Mouse (Mus musculus): ENCODE data around the gene Susd1.

Gene Susd1

DNA sequence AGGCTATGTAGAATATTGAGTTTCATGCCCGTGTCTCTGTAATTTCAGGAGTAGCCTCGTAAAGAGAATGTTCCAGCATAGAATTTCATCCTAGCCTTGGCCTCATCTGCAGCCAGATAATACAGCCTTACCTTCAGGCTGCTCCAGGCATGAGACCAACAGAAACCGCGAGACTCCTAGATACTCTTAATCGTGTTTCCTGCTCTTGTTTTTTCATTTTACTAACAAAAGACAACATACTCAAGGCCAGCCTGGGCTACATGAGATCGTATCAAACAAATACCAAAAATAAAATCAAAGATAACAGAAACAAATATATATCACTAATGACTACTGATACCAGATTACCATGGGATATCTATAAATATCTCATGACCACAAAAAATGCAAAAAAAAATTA lies 9.3 kb downstream of the Susd1 start:
- no peak for DNase-seq

DNA sequence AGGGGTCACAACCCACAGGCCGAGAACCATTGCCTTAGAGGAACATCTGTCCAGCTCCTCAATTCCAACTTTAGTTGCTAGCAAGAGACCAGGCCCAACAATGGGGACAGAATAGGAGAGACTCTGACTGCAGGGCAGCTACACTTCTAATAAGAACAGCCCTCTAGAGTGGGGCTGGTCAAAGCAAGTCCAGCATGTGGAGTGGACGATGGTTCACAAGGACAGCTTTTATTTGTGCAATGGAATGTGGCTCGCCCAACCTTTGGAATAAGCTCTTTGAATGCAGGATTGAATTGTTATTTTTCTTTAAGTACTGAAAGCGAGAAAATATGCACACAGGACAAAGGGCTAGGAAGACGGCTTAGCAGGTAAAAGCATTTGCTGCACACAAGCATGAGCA lies 12.0 kb downstream of the Susd1 start:
- DNase-seq, result no peak

DNA sequence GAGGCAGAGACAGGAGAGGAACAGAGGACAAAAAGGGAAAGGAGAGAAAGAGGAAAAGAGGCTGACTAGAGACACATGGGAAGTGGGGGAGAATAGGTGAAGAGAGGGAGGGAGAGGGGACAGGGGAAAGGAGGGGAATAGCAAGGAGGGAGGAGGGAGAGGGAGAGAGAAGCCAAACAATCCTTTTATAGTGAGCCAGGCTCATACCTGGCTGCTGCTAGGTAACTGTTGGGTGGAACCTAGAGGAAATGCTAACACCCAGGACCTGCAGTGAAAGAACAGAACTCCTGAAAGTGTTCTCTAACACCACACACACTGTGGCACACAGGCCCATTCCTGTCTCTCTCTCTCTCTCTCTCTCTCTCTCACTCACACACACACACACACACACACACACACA lies 15.6 kb downstream of the Susd1 start:
- DNase-seq, result no peak

DNA sequence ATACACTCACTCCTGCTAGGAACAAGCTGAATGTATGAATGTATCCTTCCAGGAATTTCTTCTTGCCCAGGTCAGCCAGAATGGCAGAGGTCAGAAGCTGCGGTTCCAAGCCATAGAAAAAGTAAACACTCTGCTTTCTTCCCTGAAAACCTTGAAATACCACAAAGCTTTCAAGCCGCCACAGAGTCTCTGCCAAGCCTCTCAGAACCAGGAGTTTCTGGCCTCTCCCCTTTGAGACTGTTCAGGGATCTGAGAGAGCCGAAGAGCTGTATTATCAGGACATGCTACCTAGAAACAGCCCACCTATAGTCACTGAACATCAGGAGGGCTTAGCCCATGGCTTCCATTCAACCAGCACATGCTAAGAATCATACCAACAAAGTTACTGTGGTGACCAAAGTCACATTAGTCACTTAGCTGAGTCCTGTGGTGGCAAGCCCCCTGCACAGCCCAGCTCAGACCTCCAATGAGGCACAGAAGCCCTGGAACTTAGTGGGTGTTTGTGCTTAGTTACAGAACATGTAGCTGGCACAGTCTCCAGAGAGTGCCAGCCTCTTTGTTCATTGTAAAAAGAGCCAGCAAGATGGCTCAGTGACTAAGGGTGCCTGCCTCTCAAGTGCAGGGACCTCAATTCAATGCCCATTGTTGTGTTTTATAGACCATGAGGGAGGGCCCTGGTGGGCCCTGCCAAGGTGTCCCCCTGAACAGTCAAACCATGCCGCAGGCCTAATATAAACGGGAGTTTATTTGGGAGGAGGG lies 16.2 kb downstream of the Susd1 start:
- no peak for DNase-seq

DNA sequence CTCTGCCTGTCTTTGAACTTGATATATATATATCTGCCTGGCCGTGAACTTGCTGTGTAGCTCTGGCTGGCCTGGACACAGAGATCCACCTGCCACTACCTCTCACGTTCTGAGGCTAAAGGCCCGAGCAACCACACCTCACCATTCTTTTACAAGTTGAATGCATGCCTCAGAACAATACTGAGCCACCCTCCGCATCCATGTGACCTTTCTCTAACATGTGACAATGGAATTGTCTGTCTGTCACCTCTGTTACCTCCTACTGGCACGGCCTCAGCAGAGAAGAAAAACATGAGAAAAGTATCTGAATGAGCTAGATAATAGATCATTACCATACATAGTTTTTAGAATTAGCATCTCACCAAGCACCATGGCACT lies 17.1 kb downstream of the Susd1 start:
- no peak for DNase-seq

DNA sequence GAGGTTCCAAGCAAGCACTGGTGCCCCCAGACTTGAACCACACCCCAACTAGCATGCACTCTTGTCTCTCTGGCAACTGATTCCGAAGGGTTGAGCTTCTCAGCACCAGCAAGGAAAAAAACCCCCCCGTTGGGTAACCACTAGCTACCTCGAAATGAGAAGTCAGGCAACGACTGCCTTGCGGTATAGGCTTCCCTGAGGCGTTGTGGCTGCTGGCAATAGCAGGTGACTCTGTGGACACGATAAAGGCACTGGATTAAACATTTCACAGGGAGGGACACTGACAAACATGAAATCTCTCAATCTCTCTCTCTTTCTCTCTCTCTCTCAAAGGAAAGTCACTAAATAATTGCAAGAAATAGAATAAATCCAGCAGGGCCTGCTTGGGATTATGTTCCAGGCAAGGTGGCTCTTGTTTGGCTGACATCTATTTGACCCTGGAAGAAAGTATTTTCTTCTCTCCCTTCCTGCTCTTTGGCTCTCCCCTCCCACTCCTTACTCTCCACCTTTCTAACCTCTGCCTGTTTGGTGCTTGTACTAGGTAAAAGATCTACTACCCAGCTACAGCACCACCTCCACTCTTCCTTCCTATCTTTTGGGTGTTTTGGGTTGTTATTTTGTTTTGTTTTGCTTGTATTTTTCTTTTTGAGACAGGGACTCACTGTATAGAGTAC lies 17.6 kb downstream of the Susd1 start:
- no peak for DNase-seq

DNA sequence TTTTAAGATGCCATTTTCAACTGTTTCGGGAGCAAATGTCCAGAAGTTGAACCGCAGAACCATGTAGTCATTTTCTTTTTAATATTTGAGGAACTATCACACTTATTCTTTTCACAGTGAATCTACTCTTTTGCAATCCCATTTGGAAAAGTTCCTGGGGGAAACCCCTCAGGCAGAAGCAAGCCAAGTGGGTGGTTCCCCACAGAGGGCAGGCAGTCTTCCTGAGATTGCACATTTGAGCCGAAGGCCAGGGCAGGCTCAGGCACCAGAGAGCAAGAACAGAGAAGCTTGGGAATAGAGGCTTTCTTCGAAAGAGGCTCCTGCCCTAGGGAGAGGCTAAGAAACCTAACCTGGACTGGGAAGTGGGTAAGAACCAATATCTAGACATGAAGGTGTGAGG lies 19.2 kb downstream of the Susd1 start:
- peak; percentile 59 for DNase-seq

DNA sequence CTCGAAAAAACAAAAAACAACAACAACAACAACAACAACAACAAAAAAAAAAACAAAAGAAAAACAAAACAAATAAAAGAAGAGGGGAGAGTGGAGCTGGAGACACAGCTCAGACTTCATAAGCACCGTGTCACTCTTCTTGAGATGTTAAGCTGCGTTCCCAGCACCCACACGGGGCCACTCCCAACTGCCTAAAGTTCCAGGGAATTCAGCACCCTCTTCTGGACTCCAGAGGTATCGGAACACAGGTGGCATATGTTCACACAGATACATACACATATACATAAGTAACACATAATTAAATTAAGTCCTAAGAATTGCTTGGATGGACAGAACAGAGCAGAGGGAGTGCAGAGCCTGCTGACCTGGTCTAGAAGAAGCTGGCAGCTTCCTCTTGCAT lies 25.0 kb downstream of the Susd1 start:
- DNase-seq, result no peak

DNA sequence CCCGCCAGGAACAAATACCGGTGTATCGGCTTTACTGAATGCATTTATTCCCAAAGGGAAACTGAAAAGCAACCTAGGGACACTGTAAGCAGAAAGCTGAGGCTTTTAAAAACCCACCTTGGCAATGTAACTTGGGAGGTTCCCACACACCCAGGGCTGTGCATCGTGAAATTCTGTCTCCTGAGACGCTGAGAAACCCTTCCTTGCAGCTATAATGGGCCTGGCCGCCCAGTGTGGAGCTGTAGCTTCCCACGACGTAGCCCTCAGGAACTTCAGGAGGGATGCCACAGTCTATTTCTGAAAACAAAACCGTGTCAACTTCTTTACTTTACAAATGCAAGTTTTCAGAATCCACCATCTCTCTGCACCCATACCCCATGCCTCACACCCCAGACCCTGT lies 27.3 kb downstream of the Susd1 start:
- DNase-seq, result no peak

DNA sequence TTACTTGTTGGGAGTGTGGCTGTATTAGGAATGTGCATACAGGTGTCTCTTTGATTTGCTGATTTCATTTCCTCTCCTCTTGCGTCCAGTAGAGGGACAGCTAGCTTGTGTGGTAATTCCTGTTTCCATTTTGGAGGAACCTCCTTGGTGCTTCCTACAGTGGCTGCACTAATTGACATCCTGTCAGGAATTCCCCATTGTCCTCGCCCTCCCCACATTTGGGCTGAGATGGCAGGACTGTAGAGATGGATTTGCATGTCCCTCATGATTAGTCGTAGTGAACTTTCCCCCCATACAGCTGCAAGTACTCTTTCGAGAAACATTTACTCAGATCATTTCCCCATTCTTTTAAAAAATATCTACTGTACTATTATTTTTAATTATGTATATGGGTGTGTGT lies 30.7 kb downstream of the Susd1 start:
- DNase-seq, result no peak

DNA sequence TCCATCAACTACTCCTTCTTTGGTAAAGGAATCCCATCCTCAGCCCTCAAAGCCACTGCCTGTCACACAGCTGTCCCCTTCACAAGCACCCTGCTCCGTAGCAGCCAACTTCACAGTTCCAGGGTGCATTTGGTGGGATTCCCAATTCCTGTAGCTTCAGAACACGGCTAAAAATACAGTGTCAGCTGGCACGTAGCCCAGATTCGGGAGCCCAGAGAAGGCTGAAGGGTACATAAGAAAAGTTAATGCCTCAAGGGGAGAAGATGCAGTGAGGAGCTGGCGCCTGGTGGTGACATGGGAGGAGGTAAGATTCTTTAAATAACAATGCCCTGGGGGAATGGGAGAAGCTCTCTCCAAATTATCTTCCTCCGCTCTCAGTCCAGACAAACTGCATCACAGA lies 34.1 kb downstream of the Susd1 start:
- DNase-seq, result peak; percentile 76

DNA sequence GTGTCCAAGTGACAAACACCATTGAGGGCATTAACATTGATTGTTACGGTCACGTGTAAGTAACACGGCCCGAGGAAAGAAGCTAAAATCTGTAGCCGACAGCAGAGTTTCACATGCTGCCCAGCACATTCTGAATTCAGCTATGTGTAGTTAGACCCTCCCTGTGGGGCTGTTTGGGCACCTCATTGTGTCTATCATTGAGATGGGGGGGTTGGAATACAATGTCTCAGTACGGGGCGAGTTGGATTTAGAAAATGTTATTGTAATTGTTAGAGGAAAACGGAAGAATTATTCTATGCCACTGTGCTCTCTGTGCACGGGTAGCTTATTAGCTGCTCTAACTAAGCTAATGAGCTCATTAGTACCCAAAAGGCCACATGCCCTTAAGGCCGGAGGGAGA lies 37.5 kb downstream of the Susd1 start:
- DNase-seq, result no peak

DNA sequence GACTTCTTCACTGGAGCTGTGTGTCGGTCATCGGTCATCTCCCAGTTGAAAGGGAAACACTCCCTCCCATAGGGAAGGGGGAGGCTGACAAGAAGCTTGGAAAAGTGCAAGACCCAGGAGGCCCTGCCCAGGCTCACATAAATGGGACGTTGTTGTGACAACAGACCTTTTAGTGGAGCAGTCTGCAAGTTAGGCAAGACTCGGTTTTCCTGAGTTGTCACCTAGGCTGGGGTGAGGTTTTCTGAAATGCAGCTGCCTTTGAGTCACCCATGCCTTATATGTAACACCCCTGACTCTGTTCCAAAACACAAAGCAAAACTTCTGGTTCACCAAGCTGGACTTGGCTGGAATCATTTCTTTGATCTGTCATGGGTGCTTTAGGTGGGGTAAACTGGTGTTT lies 39.1 kb downstream of the Susd1 start:
- peak; percentile 15 for DNase-seq

DNA sequence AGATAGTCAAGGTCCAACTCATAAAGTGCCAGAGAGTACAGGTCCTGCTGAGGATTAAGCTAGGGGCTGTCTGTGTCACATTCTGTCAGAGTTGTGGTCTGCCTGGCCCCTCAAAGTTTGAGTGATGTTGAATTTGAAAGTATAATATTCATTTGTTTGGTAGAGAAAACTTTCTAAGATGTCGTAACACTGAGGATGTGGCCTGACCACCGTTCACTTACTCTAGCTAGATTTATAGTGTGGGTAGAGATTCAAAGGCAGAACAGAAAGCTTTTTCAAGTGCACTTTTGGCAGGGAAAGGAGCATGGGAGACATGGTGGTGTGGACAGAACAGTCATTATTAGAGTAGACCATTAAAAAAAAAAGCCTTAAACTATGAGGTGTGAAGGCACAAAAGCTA lies 42.9 kb downstream of the Susd1 start:
- no peak for DNase-seq

DNA sequence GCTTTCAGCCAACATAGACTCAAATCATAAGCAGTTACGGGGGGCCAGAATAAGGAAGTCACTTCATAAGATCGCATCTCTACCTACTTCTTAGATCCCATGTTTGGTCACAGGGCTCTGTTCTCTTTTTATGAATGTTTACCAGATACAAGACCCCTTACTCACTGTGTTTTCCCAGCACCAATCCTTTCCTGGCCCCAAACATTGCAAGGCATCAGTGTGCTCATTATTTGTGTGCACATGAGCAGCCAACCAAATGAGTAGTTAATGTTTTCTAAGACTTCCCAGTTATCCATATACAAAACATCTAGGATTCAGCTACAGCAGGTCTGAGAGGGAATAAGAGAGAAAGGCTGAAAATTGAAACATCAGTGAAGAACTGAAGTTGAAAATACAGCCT lies 44.3 kb downstream of the Susd1 start:
- no peak for DNase-seq

DNA sequence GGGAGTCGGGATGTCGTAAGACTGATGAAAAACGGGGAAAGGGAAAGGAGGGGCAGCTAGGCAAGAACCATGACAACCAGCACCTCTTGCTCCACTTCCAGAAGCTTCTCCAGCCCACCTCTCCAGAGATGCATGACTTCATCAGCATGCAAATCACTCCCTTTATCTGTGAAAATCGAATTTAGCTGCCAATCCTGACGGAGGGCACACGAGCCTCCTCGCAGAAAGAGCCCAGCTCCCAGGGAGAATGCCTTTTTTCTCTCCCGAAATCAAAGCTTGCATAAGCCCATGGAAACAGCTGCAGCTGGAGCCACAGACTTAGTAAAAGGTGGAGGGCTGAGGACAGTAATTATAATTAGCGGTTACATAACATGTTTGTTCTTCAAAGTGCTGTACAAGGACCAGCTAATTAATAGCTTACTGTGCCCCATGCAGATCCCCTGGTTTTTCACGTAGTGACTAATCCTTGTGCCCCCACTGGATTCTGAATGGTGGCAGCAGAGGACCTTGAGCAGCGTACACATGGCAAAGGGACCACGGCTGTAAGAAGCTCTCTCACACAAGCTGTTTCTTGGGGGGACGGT lies 49.9 kb downstream of the Susd1 start:
- no peak for DNase-seq

DNA sequence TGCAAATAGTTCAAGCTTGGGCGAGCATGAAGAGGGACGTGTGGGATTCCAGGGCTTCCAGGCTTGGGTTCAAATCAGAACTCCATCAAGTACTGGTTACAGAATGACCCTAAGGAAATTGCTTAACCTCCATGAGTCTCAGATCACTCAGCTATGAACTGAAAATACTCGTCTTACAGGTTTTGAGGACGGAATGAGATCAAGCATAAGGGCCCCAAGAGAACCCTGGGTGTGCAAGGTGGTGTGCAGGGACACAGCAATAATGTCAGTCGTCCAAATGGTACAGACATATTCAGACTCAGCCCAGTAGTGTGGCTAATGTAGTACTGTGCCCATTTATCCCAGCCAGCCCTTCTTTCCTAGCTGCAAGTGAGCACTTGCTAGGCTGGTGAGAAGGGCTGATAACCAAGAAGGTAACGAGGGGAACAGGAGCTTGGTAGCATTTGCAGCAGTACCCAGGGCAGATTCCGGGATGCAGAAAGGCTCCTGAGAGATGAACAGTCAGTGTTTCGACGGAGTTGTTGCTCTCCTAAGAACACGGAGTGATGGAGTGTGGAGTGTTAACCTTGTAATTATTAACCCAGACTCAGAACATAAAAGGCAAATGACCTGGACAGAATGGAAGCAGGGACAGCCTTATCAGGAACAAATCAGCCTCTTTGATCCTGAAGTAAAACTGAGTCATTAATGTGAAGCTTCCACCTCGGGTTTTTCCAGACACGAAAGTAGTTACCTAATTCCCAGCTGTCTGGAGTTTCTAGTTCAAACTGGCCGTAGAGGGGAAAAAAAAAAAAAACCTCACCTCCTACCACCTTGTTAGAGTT lies 50.8 kb downstream of the Susd1 start:
- no peak for DNase-seq

DNA sequence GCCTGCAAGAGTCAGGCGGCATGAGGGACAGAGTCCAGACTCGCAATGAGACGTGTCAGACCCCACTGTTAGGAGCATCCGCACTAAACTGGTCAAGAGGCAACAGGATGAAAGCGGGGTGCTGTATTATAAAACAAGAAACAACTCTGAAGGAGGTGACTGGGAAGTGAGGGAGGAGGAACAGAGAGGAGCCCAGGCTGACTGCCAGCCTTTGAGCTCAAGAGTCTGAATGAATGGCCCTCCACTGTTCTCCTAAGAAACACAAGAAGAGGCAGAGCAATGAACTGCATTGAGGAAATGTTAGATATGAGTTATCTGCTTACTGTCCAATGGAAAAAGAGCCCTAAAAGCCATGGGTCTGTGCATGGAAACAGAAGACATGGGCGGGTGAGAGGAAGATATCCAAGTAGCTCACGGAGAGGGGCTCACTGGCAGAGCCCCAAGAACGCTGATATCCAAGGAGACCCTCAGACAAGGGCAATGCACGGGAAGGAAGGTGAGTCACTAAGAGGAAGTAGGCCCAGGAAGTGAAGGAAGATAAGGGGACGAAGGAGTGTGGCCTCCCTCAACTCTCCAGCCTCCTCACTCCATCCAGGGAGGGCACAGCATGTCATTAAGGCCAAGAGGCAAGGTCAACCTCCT lies 53.1 kb downstream of the Susd1 start:
- peak; percentile 41 for DNase-seq

DNA sequence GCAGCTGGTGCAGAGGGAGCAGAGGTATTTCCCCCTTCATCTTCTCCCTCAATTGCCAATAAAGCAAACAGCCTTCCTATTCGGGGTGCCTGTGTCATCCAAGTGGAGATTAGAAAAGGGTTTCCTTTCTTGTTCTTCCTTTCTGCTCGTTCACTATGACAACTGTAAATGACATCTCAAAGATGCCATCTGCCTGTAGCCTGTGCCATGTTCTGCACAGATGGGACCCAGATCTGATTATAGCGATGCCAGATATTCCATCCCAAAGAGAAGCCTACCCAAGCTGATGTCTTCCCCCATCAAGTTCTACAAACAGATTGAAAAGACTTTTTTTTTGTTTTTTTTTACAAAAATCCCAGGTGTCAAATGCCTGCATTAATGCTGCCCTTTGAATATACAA lies 54.6 kb downstream of the Susd1 start:
- no peak for DNase-seq

DNA sequence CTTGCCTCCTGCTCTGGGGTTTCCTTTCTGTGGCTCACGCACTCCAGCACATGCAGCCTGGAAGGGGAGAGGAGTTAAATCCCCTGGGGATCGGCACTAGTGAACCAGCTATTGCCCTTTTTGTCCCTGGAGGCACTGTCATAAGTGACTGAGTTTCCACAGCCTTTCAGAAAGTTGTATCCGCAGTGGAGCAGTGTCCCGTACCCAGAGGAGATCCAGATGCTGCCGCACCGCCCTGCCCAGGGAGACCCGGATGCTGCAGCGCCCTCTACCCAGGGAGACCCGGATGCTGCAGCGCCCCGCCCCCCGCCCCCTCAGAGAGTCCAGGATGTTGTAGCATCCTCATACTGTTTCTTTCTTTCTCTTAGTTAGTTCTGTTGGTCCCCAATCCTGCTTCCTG lies 56.3 kb downstream of the Susd1 start:
- DNase-seq, result peak; percentile 55

DNA sequence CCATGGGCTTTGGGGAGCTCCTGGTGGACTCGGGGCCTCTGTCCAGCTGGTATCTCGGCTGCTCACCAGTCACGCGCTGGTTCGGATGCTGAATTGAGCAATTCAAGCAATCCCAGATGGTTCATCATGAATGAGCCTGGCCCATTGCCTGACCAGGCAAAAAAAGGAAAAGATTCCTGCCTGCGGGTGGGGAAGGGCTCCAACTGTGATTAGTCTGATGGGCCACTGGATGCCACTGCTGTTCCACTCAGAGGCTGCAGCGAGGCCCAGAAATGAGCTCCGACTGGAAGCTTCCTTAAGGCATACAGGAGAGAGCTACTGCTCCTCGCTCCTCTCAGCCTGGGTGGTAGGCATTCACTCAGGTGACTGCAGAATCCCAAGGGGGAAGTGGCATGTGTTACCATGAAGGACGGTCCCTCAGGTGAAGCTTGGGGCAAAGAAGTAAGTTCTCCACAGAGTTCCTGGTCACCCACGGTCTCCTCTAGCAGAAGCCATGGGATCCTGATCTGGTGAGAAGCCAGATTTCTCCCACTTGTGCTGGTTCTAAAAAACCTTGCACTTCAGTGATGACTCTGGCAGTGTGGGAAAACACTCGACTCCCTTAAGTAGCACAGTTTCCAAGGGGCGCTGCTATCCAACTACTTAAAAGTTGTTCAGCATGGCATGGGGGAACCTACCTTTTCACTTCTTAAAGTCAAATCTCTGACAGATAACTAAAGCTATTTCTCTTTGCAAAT lies 57.3 kb downstream of the Susd1 start:
- DNase-seq, result peak; percentile 87

DNA sequence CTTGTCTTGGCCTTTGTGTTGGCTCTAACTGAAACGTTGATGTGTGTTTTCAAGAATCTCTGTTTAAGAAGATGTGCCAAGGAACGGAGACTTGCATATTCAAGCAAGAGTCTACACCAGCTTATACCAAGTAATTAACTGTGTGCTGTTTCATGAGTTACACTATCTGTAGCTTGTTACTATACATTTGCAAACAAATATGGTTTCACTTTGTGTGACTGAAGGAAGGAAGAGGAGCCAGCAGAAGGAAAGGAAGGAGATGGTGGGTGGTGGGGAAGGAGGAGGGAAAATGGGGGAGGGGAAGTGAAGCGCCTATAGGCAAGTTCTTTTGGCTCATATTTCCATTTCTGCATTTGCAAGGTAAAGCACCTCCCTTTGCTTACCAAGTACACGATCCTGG lies 58.0 kb downstream of the Susd1 start:
- DNase-seq, result no peak

Data from lung, postnatal 10 days (tissue).